Mouse (Mus musculus) layer of hippocampus, postnatal 25 days (tissue): ENCODE measurements around the gene Cacna1c. TPM values are rescaled to one million over a fixed set of nuclear protein-coding genes. Genes with fewer than 3 reads are reported as not detected.

ENCODE experiments used
- DNase-seq, 2 experiments: peaks; one replicate each; pipeline ENCODE4 v3.0.0; 2022; ENCODE audit warnings: mixed read lengths in 2 of 2, low spot score in 1 of 2; ENCODE audit errors: extremely low spot score in 1 of 2
- total RNA-seq, 2 experiments: library from RNA; stranded (reverse); gene quantifications; 2 replicates each; pipeline ENCODE4 v1.2.3; 2021

Cacna1c gene
- total RNA-seq, 2 experiments from 2014 or later = 69.0 to 86.7 TPM

GRCm38 (mm10) chr6:118737078-118737477 is 459.1 kb downstream of the Cacna1c start:
- no peak for DNase-seq

GRCm38 (mm10) chr6:118736491-118736890 is 459.7 kb downstream of the Cacna1c start:
- DNase-seq = no peak

GRCm38 (mm10) chr6:118735145-118735544 is 461.1 kb downstream of the Cacna1c start:
- no peak for DNase-seq

- no peak for DNase-seq
Measured at GRCm38 (mm10) chr6:118731937-118732336, 464.3 kb downstream of the Cacna1c start.

- no peak for DNase-seq
Measured at GRCm38 (mm10) chr6:118724908-118725307, 471.3 kb downstream of the Cacna1c start.

- no peak for DNase-seq
Measured at GRCm38 (mm10) chr6:118724388-118724787, 471.8 kb downstream of the Cacna1c start.

- no peak for DNase-seq
Measured at GRCm38 (mm10) chr6:118722336-118722735, 473.9 kb downstream of the Cacna1c start.

GRCm38 (mm10) chr6:118719486-118719885 is 476.7 kb downstream of the Cacna1c start:
- no peak for DNase-seq

- no peak for DNase-seq
Measured at GRCm38 (mm10) chr6:118713286-118713685, 482.9 kb downstream of the Cacna1c start.

- peak in 1 of 2 experiments; percentile 15 for DNase-seq
Measured at GRCm38 (mm10) chr6:118711677-118712322, 484.4 kb downstream of the Cacna1c start.

- DNase-seq = no peak
Measured at GRCm38 (mm10) chr6:118707066-118707465, 489.2 kb downstream of the Cacna1c start.

GRCm38 (mm10) chr6:118705840-118706239 is 490.4 kb downstream of the Cacna1c start:
- DNase-seq = no peak

GRCm38 (mm10) chr6:118694626-118695025 is 501.6 kb downstream of the Cacna1c start:
- no peak for DNase-seq

- no peak for DNase-seq
Measured at GRCm38 (mm10) chr6:118689447-118689846, 506.8 kb downstream of the Cacna1c start.

- DNase-seq = no peak
Measured at GRCm38 (mm10) chr6:118688856-118689255, 507.4 kb downstream of the Cacna1c start.

- peak in 1 of 2 experiments; percentile 55 for DNase-seq
Measured at GRCm38 (mm10) chr6:118680814-118681213, 515.4 kb downstream of the Cacna1c start.

- no peak for DNase-seq
Measured at GRCm38 (mm10) chr6:118678031-118678430, 518.2 kb downstream of the Cacna1c start.

GRCm38 (mm10) chr6:118677306-118677705 is 518.9 kb downstream of the Cacna1c start:
- DNase-seq = no peak

- DNase-seq = no peak
Measured at GRCm38 (mm10) chr6:118674781-118675180, 521.4 kb downstream of the Cacna1c start.

- DNase-seq = peak in 1 of 2 experiments; percentile 31
Measured at GRCm38 (mm10) chr6:118673974-118674695, 522.1 kb downstream of the Cacna1c start.

GRCm38 (mm10) chr6:118653331-118653730 is 542.9 kb downstream of the Cacna1c start:
- no peak for DNase-seq
